Mouse (Mus musculus): Measurements from ENCODE around the gene Zfand6. TPM values are rescaled to one million over a fixed set of nuclear protein-coding genes. Genes with fewer than 3 reads are reported as not detected.

Gene Zfand6
- 163 and 170 TPM in 2 replicates for polyA plus RNA-seq (2016; fragmentation: Nextera tagmentation; extraction: Ambion mirVana)

DNA sequence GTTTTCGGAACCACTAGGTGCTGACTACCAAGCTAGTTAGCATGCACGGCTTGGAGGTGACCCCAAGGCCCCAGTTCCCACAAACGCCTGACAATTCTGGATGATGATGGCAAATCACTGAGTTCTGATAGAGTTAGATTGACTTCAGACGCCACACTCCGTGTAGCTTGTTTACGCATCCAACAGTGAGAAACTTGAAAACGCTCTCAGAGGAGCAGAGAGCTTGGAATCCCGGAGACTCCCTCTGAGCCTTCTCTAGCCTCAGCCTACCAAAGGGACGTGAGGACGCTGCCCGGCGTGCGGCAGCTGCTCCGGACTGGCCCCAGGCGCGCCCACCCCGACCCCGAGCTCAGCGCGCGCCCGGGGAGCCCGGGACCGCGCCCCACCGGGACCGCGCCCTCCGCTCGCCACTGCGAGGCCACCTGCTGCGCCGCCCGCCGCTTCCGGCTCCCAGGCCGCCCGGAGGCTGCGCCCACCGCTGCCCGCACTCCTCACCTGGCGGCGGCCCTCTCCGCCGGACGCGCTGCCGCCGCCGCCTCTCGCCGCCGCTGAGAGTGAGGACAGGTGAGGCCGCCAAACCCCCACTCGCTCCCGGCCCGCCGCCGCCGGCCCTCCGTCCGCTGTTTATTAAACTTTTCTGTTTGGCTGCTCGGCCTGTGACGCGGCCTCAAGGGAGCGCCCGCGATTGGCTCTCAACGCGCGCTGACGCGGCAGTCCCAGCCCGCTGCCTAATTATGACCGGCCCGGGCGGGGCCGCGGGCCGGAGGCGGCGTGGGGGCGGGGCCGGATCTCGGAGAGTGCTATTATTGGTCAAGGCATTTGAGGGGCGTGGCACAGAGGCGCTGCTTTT lies at the start of gene Zfand6:
Gene Zfand6 (minus strand): TSS at position 709 of the 850 bp plus-strand sequence.
- Histone ChIP-seq H3K36me3 (no peaks in the 10 kb centered on the region), H3K27me3 (replicated peaks) (no peaks in the 10 kb centered on the region), H3K4me2 (peak within 1 kb of the TSS; percentile 88), H3K4me3 (peak within 1 kb of the TSS; percentile 65), H3K27ac (ENCODE audit: poor library complexity, severe bottlenecking) (peak within 1 kb of the TSS; percentile 94), H3K9me3 (replicated peaks) (no peaks in the 10 kb centered on the region), H3K9ac (peak within 1 kb of the TSS; percentile 74), H3K4me1 (replicated peaks) (peaks cover 7% of the 10 kb centered on the region; the same call in 1 of the 2 replicates)
- under 1% methylated on average over 82 of the region's 87 CpGs for WGBS
- ATAC-seq (ENCODE audit: insufficient number of reproducible peaks, low FRiP score) = peak; percentile 98

DNA sequence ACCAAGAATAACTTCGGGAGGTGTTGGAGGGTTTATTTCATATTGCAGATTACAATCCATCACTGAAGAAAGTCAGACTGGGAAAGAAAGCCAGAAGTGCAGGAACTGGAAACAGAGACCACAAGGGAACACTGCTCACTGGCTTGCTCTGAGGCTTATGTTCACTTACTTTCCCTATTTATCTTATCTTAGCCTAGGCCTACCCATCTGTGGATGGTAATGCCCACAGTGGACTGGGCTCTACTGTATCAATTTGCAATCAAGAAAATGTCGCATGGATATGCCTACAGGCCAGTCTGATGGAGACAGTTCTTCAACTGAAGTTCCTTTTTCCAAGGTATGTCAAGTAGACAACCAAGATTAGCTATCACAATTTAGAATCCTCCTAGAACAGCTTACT lies 47.0 kb upstream of the Zfand6 start:
- Histone ChIP-seq H3K9me3 (replicated peaks) (no peaks in the 10 kb centered on the region), H3K27ac (ENCODE audit: poor library complexity, severe bottlenecking) (no peak overlapping the region), H3K4me3 (no peak overlapping the region), H3K9ac (no peak overlapping the region), H3K36me3 (no peaks in the 10 kb centered on the region), H3K4me1 (replicated peaks) (no peaks in the 10 kb centered on the region), H3K27me3 (replicated peaks) (no peaks in the 10 kb centered on the region), H3K4me2 (no peak overlapping the region)
- 66% methylated on average over 2 of the region's 2 CpGs for WGBS
- ATAC-seq (ENCODE audit: insufficient number of reproducible peaks, low FRiP score) = no peak

DNA sequence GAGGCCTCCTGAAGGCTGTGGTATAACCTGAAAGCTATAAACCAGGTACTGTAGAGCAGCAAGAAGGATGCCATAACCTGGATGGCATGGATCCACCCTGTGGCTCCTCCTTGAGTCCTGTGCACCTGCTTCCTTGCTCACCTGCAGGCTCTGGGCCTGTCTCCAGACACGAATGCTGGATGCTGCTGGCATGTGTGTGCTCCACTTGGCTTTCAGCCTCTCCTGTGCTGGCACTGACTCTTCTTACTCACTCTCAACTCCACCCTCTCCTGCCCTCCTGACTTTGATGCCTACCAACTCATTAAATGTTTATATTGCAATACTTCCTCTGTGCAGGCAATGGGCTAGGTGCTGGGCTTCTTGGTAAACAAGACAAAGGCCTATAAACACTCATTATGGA lies 43.3 kb upstream of the Zfand6 start:
- no peak overlapping the region for H3K4me3 ChIP-seq
- no peaks in the 10 kb centered on the region for H3K9me3 ChIP-seq (replicated peaks)
- no peaks in the 10 kb centered on the region for H3K36me3 ChIP-seq
- no peak overlapping the region for H3K4me2 ChIP-seq
- H3K27ac ChIP-seq (ENCODE audit: poor library complexity, severe bottlenecking) = no peak overlapping the region
- no peaks in the 10 kb centered on the region for H3K27me3 ChIP-seq (replicated peaks)
- no peaks in the 10 kb centered on the region for H3K4me1 ChIP-seq (replicated peaks)
- no peak overlapping the region for H3K9ac ChIP-seq
- WGBS = 37% methylated on average over 1 of the region's 1 CpGs
- no peak for ATAC-seq (ENCODE audit: insufficient number of reproducible peaks, low FRiP score)

DNA sequence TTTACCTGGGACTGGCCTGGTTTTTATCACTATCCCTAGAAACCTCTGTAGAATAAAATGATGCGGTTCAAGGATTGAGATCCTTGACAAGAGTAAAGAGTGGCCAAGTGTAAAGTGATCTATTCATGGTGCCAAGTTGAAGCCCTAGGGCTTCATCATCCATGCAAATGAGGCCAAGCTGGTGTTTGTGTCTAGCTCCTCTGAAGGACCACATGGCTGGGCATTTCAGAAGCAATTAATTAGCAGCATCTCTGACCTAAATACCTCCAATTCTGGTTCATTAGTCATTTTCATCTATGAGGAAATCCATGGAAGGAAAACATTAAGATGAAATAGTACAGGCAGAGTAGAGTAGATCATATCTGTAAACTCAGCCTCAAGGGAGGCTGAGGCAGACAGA lies 42.3 kb upstream of the Zfand6 start:
- no peaks in the 10 kb centered on the region for H3K27me3 ChIP-seq (replicated peaks)
- H3K9me3 ChIP-seq (replicated peaks) = no peaks in the 10 kb centered on the region
- no peak overlapping the region for H3K4me2 ChIP-seq
- H3K27ac ChIP-seq (ENCODE audit: poor library complexity, severe bottlenecking) = no peak overlapping the region
- WGBS = 81% methylated on average over 1 of the region's 1 CpGs
- ATAC-seq (ENCODE audit: insufficient number of reproducible peaks, low FRiP score) = no peak
- H3K9ac ChIP-seq = no peak overlapping the region
- H3K4me3 ChIP-seq = no peak overlapping the region
- H3K36me3 ChIP-seq = no peaks in the 10 kb centered on the region
- no peaks in the 10 kb centered on the region for H3K4me1 ChIP-seq (replicated peaks)

DNA sequence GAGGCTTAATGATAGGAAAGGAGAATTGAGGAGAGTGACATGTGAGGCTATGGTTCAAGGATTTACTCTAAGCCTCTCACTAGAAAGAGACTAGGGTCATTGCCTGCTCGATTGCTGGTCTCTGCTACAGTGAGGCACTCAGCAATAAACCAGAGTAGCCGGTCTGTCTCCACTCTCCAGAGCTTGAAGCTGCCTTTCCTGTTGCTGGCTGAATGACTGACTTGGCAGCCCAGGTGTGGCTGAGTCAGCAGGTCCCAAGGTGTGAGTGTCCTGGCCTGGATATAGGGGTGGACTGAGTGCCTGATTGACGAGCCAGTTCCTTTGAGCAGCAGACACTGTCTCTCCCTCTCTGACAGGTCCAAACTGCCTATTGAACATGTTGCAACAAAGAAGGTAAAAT lies 41.3 kb upstream of the Zfand6 start:
- 73% methylated on average over 3 of the region's 3 CpGs for WGBS
- Histone ChIP-seq H3K4me3 (no peak overlapping the region), H3K36me3 (no peaks in the 10 kb centered on the region), H3K4me2 (no peak overlapping the region), H3K4me1 (replicated peaks) (no peaks in the 10 kb centered on the region), H3K9ac (no peak overlapping the region), H3K27ac (ENCODE audit: poor library complexity, severe bottlenecking) (no peak overlapping the region), H3K9me3 (replicated peaks) (no peaks in the 10 kb centered on the region), H3K27me3 (replicated peaks) (no peaks in the 10 kb centered on the region)
- ATAC-seq (ENCODE audit: insufficient number of reproducible peaks, low FRiP score) = no peak

DNA sequence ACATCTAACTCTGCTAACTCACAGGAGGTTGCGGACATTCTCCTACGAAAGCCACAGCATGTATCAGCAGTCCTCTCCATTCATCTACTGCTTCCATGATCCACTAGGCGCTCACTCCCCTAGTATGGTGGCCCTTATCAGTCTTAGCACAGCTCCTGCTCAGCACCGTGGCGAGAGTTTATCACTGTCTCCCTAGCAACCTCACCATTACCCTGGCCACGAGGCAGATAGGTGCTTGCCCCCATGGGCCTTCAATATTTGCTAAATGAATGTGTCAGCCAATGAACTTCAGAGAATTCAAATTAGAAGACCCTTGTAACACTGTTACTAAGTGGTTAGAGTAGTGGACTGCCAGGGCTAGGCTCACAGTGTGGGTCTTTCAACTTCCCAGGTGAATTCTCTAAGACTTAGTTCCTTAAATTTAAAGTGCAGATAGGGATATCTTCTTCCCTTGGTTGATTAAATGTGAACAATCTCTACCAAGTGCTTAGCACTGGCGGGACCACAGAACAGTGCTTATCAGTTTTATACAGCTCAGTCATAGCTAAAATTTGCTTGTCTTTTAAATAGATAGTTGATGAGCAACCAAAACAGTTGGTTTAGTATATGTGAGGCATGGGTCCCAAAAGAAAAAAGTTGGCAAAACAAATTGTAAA lies 33.2 kb upstream of the Zfand6 start:
- peak; percentile 97 for ATAC-seq (ENCODE audit: insufficient number of reproducible peaks, low FRiP score)
- no peaks in the 10 kb centered on the region for H3K36me3 ChIP-seq
- no peaks in the 10 kb centered on the region for H3K9me3 ChIP-seq (replicated peaks)
- 0 out of 2 replicates have a peak overlapping the region, but pooled peaks have one; percentile 1 for H3K4me2 ChIP-seq
- no peak overlapping the region for H3K4me3 ChIP-seq
- WGBS = 26% methylated on average over 7 of the region's 7 CpGs
- no peaks in the 10 kb centered on the region for H3K27me3 ChIP-seq (replicated peaks)
- H3K4me1 ChIP-seq (replicated peaks) = peaks cover 8% of the 10 kb centered on the region; the same call in 1 of the 2 replicates
- H3K9ac ChIP-seq = no peak overlapping the region
- no peak overlapping the region for H3K27ac ChIP-seq (ENCODE audit: poor library complexity, severe bottlenecking)

DNA sequence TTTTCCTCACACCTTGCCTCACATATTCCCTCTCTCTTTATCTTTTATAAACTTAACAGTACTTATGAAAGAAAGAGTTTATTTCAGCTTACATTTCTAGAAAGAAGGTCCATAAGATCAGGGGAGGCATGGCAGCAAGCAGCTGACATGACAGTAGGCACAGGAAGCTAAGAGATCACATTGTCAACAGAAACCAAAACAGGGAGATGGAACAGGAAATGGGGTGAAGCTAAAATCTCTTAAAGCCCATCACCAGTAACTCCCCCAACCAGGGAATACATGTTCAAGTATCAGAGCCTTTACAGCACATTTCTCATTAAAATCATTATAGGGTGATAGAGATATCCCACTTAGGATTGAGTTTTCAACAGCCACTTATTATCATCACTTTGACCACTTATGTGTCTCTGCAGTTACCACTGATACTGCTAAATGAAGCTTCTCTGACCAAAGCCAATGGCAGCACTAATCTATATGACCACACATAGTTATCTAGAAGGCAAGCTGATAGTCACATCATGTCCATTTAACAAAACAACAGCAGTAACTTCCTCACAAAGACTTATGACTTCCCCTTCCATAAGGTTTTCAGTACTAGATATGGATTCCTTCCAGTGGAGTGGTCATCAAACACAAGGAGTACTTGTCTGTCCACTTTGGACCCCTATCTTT lies 20.7 kb upstream of the Zfand6 start:
- ATAC-seq (ENCODE audit: insufficient number of reproducible peaks, low FRiP score) = no peak
- H3K4me2 ChIP-seq = no peak overlapping the region
- no peak overlapping the region for H3K27ac ChIP-seq (ENCODE audit: poor library complexity, severe bottlenecking)
- H3K4me3 ChIP-seq = no peak overlapping the region
- no peaks in the 10 kb centered on the region for H3K4me1 ChIP-seq (replicated peaks)
- no peaks in the 10 kb centered on the region for H3K9me3 ChIP-seq (replicated peaks)
- H3K36me3 ChIP-seq = no peaks in the 10 kb centered on the region
- H3K9ac ChIP-seq = no peak overlapping the region
- no peaks in the 10 kb centered on the region for H3K27me3 ChIP-seq (replicated peaks)

DNA sequence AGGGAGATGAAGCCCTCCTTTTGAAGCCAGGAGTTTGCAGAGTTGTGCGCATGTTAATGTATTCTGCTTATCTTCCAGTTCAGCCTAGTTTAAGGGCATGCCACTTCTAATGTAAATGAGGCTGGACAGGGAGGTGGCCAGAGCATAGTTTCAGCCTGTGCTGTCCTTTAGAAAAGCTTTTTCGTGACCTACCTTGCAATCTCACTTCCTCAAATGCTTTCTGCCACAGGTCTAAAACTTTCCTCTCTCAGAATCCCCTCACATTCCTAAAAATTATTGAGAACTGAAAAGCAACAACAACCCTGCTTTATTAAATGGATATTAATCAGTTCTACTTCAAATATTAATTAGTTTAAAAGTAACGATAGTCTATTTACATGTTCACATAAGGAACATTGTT lies 17.1 kb upstream of the Zfand6 start:
- Histone ChIP-seq H3K27ac (ENCODE audit: poor library complexity, severe bottlenecking) (no peak overlapping the region), H3K36me3 (no peaks in the 10 kb centered on the region), H3K9me3 (replicated peaks) (no peaks in the 10 kb centered on the region), H3K4me3 (no peak overlapping the region), H3K9ac (no peak overlapping the region), H3K4me1 (replicated peaks) (no peaks in the 10 kb centered on the region), H3K27me3 (replicated peaks) (no peaks in the 10 kb centered on the region), H3K4me2 (no peak overlapping the region)
- 73% methylated on average over 3 of the region's 3 CpGs for WGBS
- ATAC-seq (ENCODE audit: insufficient number of reproducible peaks, low FRiP score) = no peak

DNA sequence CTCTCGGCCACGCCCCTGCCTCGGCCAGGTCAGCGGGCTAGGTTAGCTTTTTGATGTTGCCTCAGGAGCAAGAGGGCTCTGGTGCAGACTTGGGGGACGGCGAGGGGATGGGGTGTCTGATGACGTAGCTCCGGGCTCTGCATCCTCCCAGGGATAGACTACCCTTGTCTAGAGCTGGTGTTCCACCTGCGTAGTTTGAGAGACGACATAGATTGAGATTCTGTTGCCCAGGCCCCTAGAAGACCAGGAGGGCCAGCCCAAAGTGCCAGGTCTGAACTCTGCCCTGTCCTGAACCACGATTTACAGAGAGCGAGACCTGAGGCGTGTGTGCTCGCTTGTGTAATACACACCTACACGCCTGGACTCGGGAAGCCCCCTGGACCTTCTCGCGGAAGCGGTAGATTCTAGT lies 346 bp upstream of the Zfand6 start:
- peak overlapping the region; percentile 88 for H3K4me2 ChIP-seq
- H3K27me3 ChIP-seq (replicated peaks) = no peaks in the 10 kb centered on the region
- H3K9me3 ChIP-seq (replicated peaks) = no peaks in the 10 kb centered on the region
- H3K9ac ChIP-seq = peak overlapping the region; percentile 72
- H3K4me1 ChIP-seq (replicated peaks) = peaks cover 7% of the 10 kb centered on the region; the same call in 1 of the 2 replicates
- H3K36me3 ChIP-seq = no peaks in the 10 kb centered on the region
- peak overlapping the region; percentile 65 for H3K4me3 ChIP-seq
- no peak for ATAC-seq (ENCODE audit: insufficient number of reproducible peaks, low FRiP score)
- H3K27ac ChIP-seq (ENCODE audit: poor library complexity, severe bottlenecking) = no peak overlapping the region
- WGBS = 10% methylated on average over 19 of the region's 19 CpGs

DNA sequence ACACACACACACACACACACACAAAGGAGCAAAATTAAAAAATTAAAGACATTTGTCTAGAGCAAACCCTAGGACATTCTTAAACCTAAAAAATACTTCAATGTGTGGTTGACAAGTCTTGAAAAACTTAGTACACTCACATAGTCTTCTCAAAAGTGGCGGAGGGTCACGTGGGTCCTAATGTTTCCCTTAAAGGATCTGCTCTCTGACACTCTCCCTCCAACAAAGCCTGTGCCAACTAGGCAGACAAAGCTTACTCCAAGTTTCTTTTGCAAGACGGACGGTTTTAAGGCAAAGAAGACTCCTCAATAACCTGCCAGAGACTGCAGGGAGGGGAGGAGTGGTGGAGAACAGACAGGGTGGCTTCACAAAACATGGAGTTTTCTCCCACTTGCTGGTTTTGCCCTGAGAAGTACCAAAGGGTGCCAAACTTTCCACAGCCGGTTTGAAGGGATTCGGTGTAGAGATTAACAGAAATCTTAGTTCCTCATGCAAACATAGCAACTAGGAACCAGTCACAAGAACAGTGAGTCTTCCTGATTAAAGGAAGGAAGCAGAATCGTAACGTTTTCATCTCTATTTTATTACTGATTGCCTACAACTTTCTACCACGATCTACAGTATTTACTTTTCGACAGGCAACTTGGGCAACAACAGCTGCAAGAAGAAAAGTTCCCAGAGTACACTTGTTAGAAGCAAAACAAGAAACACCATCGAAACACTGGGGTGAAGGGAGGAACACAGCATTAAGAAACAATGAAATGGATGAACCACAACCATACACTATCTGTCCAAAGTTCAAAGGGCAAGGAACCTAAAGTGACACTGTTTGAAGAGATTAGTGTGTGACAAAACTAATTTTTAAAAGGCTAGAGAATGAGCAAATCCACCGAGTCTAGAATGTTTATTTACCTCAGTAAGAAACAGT lies 1.8 kb downstream of the Zfand6 start:
- Histone ChIP-seq H3K36me3 (no peaks in the 10 kb centered on the region), H3K9me3 (replicated peaks) (no peaks in the 10 kb centered on the region), H3K27ac (ENCODE audit: poor library complexity, severe bottlenecking) (no peak overlapping the region), H3K27me3 (replicated peaks) (no peaks in the 10 kb centered on the region), H3K4me2 (peak overlapping the region; percentile 32), H3K4me3 (peak overlapping the region; percentile 65; the same call in 1 of the 2 replicates), H3K9ac (no peak overlapping the region), H3K4me1 (replicated peaks) (peaks cover 10% of the 10 kb centered on the region; the same call in 1 of the 2 replicates)
- WGBS = 70% methylated on average over 12 of the region's 12 CpGs
- no peak for ATAC-seq (ENCODE audit: insufficient number of reproducible peaks, low FRiP score)

Measured in heart, embryonic 12.5 days (tissue).